Mouse (Mus musculus) left cerebral cortex, postnatal 14 days (tissue): Measurements from ENCODE around the gene Zdhhc5. TPM values are rescaled to one million over a fixed set of nuclear protein-coding genes. Genes with fewer than 3 reads are reported as not detected.

Experiments
- DNase-seq, 2 experiments: peaks; one replicate each; pipeline ENCODE4 v3.0.0; 2021 to 2022; ENCODE audit warnings: low spot score in 2 of 2, mixed read lengths in 1 of 2
- intact Hi-C: fragments of 180-260 bp; cut with DNase I; formaldehyde crosslinking; loops from one replicate; pipeline ENCODE4 v1.15.1; 2025
- microRNA-seq, 2 experiments: library from miRNA; unstranded; fragments of <30 nt; microRNA quantifications; one replicate each; pipeline ENCODE4 v1.2.0; 2022
- total RNA-seq, 2 experiments: library from RNA; stranded (reverse); gene quantifications; 2 replicates each; pipeline ENCODE4 v1.2.3; 2021

The Zdhhc5 gene
- total RNA-seq, 2 experiments from 2014 or later: 41.6 to 42.9 TPM

DNA sequence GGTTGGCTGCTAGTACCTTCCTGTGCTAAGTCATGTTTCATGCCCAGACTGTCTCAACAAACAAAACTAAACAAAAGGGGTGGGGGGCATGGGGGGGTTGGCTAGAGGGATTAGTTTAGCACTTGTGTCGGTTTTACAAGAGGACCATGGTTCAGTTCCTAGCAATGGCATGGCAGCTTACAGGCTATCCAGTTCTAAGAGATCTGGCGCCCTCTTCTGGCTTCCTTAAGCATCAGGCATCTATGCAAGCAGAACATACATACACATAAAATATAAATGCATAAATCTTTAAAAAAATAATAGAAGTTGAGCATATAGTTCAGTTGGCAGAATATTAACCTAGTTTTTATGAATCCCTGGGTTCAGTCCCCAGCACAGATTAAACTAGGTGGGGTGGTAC, 52.1 kb downstream of the Zdhhc5 start:
- DNase-seq: peak in 1 of 2 experiments; percentile 26
- intact Hi-C loops: loop anchor here (5.0 kb wide), 2 partner anchors 46 to 206 kb away; no protein-coding TSS in a partner anchor

DNA sequence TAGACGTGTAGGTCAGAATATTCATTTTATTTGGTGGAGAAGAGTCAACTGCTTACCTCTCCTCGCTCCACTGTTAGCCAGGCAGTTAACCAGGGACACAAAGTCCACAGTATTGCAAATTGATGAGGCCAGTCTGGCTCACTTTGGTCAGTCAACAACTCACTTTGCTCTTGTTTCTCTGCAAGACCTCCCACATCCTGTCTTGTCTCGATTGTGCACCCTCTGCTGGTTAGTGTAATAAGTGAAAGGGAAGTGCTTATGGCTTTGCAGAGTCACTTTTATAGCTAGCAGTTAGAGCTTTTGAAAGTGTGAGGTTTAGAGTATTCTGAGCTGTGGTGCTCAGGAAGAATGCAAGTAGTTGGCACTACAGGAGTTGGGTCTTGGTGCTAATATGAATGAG, 54.7 kb downstream of the Zdhhc5 start:
- intact Hi-C loops: loop anchor here (5.0 kb wide), 2 partner anchors 43 to 203 kb away; no protein-coding TSS in a partner anchor
- DNase-seq: peak; percentile 65 to 67

DNA sequence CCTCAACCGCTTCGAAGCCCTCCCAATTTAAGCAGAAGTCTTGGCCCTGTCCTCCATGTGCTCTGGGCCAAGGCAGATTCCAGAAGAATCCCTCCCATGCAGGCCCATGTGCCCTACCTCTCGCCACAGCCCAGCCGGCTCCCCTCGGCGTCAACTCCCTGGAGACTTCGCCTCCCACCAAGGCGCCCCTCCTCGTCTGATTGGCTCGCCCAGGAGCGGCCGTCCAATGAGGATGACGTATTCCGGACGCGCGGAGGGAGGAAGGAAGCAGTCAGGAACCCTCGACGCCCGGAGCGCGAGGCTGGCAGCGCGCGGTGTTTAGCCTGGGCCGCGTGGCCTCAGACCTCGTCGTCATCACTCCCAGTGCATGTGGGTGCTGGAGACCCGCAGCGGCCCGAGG, 56.2 kb downstream of the Zdhhc5 start, which contains the start of gene Btbd18:
TSS of gene Btbd18 (plus strand) at position 274 of the 400 bp plus-strand sequence.
- intact Hi-C loops: no loop called here

DNA sequence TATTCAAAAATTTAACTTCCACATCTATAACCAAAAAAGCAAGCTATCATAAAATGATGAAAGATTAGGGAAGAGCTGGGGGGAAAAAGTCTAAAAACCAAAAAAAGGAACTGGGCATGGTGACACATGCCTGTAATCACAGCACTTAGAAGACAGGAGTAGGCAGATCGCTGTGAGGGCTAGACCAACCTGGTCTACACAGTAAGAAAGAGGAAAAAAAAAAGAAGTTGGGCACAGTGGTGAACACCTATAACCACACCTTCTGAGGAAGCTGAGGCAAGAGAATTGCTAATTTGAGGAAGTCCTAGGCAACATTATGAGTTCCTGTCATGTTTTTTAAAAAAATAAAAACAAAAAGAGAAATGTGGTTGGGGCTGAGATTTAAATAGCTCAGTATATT, 59.1 kb downstream of the Zdhhc5 start:
- intact Hi-C loops: no loop called here

More for the DNA sequence above, 56.2 kb downstream of the Zdhhc5 start, which contains the start of gene Btbd18:
- DNase-seq: no peak

DNA sequence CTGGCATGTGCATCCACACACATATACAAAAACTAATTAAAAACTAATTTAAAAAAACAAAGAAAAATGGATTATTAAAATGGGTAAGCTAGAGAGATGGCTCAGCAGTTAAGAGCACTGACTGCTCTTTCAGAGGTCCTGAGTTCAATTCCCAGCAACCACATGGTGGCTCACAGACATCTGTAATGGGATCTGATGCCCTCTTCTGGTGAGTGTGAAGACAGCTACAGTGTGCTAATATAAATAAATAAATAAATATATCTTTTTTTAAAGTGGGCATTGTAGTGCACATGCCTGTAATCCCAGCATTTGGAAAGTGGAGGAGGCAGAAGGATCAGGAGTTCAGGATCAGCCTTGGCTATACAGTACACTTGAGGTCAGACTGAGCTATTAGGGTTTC, 61.6 kb downstream of the Zdhhc5 start:
- intact Hi-C loops: no loop called here

More for the DNA sequence above, 59.1 kb downstream of the Zdhhc5 start:
- DNase-seq: no peak

DNA sequence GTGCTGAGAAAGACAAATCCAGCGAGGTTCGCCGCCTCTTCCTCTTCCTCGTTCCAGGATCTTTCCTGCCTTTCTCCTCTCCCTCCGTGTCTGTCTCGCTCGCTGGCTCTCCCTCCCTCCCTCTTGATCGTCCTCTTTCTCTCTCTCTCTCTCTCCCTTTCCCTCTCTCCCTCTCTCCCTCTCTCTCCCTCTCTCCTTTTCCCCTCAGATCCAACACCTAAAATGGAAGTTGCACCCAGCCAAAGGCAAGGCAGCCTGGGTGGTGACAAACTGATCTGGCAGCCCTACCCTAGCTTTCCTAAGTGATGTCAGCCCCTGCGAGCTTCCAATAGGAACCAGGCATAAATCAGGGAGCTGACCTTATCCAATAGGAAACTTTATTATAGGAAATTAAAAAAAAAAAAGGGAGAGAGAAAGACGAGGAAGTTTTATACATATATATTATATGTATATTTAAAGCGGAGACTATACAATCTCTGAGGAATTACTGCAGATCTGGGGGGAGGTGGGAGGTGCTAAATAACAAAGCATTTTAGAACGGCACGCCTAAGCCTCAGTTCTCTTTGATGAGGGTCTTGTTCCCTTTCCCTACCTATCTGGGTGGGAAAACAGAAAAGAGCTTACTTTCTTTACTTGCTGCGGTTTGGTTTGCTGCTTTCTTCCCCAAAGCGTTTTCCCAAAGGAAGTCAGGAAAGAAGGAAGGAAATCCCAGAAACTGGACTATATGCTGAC, 64.3 kb downstream of the Zdhhc5 start, which contains the start of gene Ctnnd1:
TSS of gene Ctnnd1 (minus strand) at position 302 of the 732 bp plus-strand sequence.
- intact Hi-C loops: no loop called here
- peak; percentile 87 to 94 for DNase-seq

More for the DNA sequence above, 61.6 kb downstream of the Zdhhc5 start:
- DNase-seq: no peak

DNA sequence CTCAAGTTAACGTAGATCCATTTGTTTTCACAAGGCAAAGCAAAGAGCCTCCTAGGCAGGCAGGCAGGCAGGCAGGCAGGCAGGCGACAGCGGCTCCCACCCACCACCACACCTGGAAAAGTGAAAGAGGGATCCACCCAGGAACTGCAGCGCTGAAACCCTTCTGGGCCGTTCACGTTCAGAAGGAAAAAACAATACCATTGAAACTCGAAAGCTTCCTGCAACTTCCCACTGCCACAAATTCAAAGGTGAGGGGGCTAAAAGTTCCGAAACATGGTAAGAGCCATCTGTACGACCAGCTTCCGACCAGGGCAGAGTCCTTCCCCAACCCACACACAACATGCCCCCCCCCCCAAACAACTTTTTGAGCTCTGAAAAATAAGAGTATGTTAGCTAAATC, 65.3 kb downstream of the Zdhhc5 start:
- intact Hi-C loops: loop anchor here (2.0 to 5.0 kb wide), 2 partner anchors 15 to 92 kb away; no protein-coding TSS in a partner anchor
- no peak for DNase-seq

DNA sequence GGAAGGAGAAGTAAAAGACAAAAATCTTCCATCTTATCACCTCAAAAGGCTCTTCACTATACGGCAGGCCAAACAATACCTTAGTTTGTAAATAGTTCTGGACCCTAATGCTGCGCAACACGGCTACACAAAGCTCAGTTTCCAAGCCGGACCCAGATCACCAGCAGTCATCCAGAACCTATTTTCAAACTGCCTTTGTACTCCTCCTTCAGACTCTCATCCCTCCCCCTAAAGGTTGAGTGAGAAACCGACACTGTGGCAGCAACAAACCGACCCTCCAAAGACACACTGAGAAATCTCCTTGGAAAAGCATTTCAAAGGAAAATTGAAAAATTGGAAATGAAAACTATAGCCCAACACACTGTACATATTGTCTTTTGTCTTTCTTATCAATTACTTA, 66.6 kb downstream of the Zdhhc5 start:
- intact Hi-C loops: loop anchor here (2.0 to 5.0 kb wide), 2 partner anchors 14 to 91 kb away; no protein-coding TSS in a partner anchor
- no peak for DNase-seq

DNA sequence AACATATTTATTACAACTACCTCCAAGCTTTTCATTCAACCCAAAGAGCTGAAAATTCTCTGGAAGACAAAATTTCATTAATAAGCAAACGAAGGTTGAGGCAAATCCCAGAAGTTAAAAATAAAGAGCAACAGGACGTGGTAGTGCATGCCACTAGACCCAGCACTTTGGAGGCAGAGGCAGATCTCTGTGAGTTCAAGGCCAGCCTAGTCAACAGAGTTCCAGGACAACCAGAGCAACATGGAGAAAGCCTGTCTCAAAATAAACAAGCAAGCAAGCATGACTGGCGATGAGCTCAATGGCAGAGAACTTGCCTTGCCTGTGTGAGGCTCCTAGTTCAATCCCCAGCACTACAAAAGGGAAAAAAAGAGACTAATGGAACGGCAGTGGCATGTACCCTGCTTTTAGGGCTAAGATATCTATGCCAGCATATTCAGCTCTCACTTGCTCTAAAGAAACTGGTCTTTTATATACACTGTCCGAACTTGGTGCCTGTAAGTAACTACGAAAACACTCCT, 67.9 kb downstream of the Zdhhc5 start:
- DNase-seq: no peak
- intact Hi-C loops: loop anchor here (5.0 kb wide), 1 partner anchor 90 kb away; no protein-coding TSS in a partner anchor

DNA sequence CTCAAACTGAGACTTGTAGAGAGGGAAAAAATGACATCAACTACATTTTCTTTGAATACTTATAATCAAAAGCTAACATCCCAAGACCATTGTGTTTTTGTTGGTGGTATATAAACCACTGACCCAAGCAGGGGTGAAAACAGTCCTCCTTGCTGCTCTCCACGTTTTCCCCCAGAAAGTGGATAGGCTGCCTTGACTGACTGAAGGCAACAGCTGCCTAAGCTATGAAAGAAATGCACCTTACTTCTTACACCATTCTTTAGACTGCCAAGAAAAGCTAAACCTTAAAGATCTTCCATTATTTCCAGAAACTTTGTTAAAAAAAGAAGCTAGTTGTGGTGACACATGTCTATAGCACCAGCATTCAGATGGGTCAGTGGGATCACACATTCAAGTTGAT, 68.8 kb downstream of the Zdhhc5 start:
- intact Hi-C loops: loop anchor here (5.0 kb wide), 1 partner anchor 89 kb away; no protein-coding TSS in a partner anchor
- no peak for DNase-seq

DNA sequence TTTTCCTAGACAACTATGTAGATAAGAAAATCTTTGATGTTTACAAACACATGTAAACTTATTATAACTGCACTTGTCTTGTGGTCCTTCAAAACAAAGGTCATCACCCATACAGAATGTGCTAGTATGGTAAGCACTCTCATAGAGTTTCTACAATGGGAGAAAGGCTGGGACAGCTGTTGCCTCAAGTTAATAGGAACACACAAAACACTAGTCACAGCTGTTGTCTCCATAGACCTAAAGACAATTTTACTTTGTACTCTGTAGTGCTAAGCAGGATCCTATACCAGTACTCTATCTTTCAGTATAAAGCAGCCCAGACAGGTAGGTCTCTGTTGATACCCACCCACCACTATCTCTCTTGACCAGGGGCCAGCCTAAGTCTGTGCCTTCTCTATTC, 74.1 kb downstream of the Zdhhc5 start:
- no peak for DNase-seq
- intact Hi-C loops: no loop called here

DNA sequence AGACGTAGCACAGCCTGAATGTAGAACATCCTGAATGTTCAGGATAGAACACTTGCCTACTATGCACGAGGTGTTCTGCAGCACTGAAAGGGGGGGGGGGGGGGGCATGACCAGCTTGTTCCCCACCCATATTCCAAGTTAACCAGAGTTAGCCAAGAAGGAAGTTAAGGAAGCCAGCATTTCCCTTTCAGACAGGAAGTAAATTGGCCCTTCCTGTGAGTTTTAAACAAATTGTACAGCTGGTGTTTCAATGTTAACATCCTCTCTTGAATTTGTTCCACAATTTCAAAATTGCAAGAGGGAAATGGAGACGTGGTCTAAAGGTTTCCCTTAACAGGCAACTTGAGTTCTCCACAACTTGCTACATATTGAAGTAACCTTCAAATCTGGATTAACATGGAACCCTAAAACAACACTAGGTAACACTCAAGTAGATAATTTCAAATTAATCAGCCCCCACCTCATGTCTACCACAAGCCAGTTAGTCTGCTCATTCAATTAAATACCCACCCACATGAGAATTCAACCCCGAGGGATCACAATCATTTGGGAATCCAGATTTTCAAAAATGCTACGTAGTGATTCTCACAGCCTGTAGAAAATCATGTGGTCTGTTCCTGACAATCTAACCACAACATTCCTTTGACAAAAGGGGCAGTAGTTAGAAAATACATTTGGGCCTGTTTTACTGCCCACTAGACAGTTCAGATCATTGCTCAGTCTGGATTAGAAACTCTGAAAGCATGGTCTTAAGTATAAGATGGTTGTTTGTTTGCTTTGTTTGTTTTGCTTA, 76.4 kb downstream of the Zdhhc5 start:
- intact Hi-C loops: no loop called here
- DNase-seq: no peak

Small RNAs within 50 kb of the gene (microRNA-seq; reads per million reads assigned to microRNA genes)
- gene Mir130a: 4,708 to 4,874 reads per million in 2 experiments

Other genes starting within 250 kb of the Zdhhc5 start
- 1 to 10 TPM; 6.5 to 7.2 TPM for gene Tfpi, start 238.4 kb downstream of the Zdhhc5 start, total RNA-seq
- gene Ctnnd1, start 64.4 kb downstream of the Zdhhc5 start, total RNA-seq: 10 to 100 TPM; 65.6 to 76.0 TPM
- gene Btbd18, start 56.1 kb downstream of the Zdhhc5 start, total RNA-seq: not detected
- gene Selenoh, start 44.4 kb downstream of the Zdhhc5 start, total RNA-seq: 10 to 100 TPM; 47.2 to 54.1 TPM
- 1 to 10 TPM; 1.8 to 3.5 TPM for gene Gm28635, start 37.1 kb downstream of the Zdhhc5 start, total RNA-seq
- gene Med19, start 36.8 kb downstream of the Zdhhc5 start, total RNA-seq: 10 to 100 TPM; 30.3 to 32.3 TPM
- 100 to 1,000 TPM; 209 to 211 TPM for gene Tmx2, start 36.0 kb downstream of the Zdhhc5 start, total RNA-seq
- 1 to 10 TPM; 7.5 to 8.3 TPM for gene Clp1, start 12.2 kb upstream of the Zdhhc5 start, total RNA-seq
- 10 to 100 TPM; 40.1 to 41.0 TPM for gene Ypel4, start 18.9 kb upstream of the Zdhhc5 start, total RNA-seq
- gene Gm19426, start 28.5 kb upstream of the Zdhhc5 start, total RNA-seq: 1 to 10 TPM; 1.6 to 2.0 TPM
- gene Serping1, start 60.3 kb upstream of the Zdhhc5 start, total RNA-seq: 1 to 10 TPM; 5.9 to 6.8 TPM
- gene Ube2l6, start 83.6 kb upstream of the Zdhhc5 start, total RNA-seq: 1 to 10 TPM; 5.1 to 6.0 TPM
- not detected for gene Smtnl1, start 107.5 kb upstream of the Zdhhc5 start, total RNA-seq
- gene Timm10, start 111.8 kb upstream of the Zdhhc5 start, total RNA-seq: 10 to 100 TPM; 59.7 to 63.5 TPM
- gene Slc43a1, start 123.7 kb upstream of the Zdhhc5 start, total RNA-seq: under 1 TPM; 0.15 to 0.24 TPM
- 10 to 100 TPM; 92.2 to 95.0 TPM for gene Rtn4rl2, start 171.5 kb upstream of the Zdhhc5 start, total RNA-seq
- gene Slc43a3, start 221.4 kb upstream of the Zdhhc5 start, total RNA-seq: 1 to 10 TPM in 1 of 2 experiments, under 1 TPM in 1; 0.99 to 1.1 TPM